Mouse (Mus musculus) CH12.LX (cell line): ENCODE measurements at regions not wholly inside any gene's neighbourhood (a gene's known extent, or its start where the extent isn't known, plus 50 kb on each side); places are given as distances from the start of the nearest gene placed in this dataset.

Experiments used
- DNase-seq: peaks from one replicate; pipeline ENCODE4 v3.0.0-alpha.2; 2013; ENCODE audit errors: extremely low read depth
- H3K27ac ChIP-seq: 2 replicates; pipeline ENCODE4 v1.5.1; 2012; ENCODE audit warnings: low read depth, mild to moderate bottlenecking, control low read depth, moderate library complexity; ENCODE audit not compliant: insufficient read depth
- H3K27me3 ChIP-seq: replicated peaks from 2 replicates; pipeline ENCODE3; 2012; ENCODE audit warnings: inconsistent platforms
- H3K36me3 ChIP-seq, 2 experiments: replicated peaks in 1 of 2; 2 replicates each; pipeline versions ENCODE3 to v1.6.1; 2012; ENCODE audit warnings: inconsistent platforms in 1 of 2, low read length in 1 of 2, mild to moderate bottlenecking in 1 of 2, mixed read lengths in 1 of 2, moderate library complexity in 1 of 2; ENCODE audit not compliant: control insufficient read depth in 1 of 2, insufficient read depth in 1 of 2
- H3K4me1 ChIP-seq, 2 experiments: 2 replicates each; pipeline ENCODE4 v1.6.1; 2012; ENCODE audit warnings: inconsistent platforms in 1 of 2, moderate library complexity in 1 of 2; ENCODE audit not compliant: insufficient read depth in 2 of 2, control insufficient read depth in 1 of 2
- H3K4me2 ChIP-seq: 2 replicates; pipeline ENCODE4 v1.6.1; 2012; ENCODE audit warnings: low read depth, mild to moderate bottlenecking, control low read depth; ENCODE audit not compliant: poor library complexity, insufficient read depth, severe bottlenecking
- H3K4me3 ChIP-seq, 3 experiments: fragments of 150-350 bp in 1 of 3; sonication (generic) in 1 of 3; replicated peaks in 1 of 3; 2 replicates each; pipeline versions ENCODE3 to v1.5.1; 2011 to 2012; ENCODE audit warnings: low read depth in 2 of 3, low read length in 2 of 3, mild to moderate bottlenecking in 2 of 3, moderate library complexity in 2 of 3, control low read depth in 1 of 3, improper control_type of control experiment in 1 of 3, inconsistent platforms in 1 of 3, mixed read lengths in 1 of 3; ENCODE audit not compliant: poor library complexity in 1 of 3
- H3K79me2 ChIP-seq: replicated peaks from 2 replicates; pipeline ENCODE4 v1.6.1; 2012; ENCODE audit warnings: mild to moderate bottlenecking, moderate library complexity; ENCODE audit not compliant: control insufficient read depth, poor library complexity, insufficient read depth, severe bottlenecking; ENCODE audit errors: extremely low read depth
- H3K9ac ChIP-seq: 2 replicates; pipeline ENCODE4 v1.6.1; 2012; ENCODE audit warnings: low read depth, mild to moderate bottlenecking, control low read depth, moderate library complexity; ENCODE audit not compliant: insufficient read depth
- H3K9me3 ChIP-seq: replicated peaks from 2 replicates; pipeline ENCODE3; 2012; ENCODE audit warnings: low read length, inconsistent platforms, mixed read lengths
- BHLHE40 ChIP-seq: IDR thresholded peaks from 2 replicates; pipeline ENCODE4 v1.6.1; 2011; ENCODE audit warnings: mild to moderate bottlenecking, low read depth, low read length, improper control_type of control experiment
- CHD1 ChIP-seq: IDR thresholded peaks from 2 replicates; pipeline ENCODE4 v1.6.1; 2012; ENCODE audit warnings: low read depth, low read length, improper control_type of control experiment, inconsistent platforms
- CTCF ChIP-seq, 2 experiments: IDR thresholded peaks in 1 of 2; conservative IDR thresholded peaks in 1 of 2; 2 replicates each; pipeline ENCODE4 v1.5.1; 2011 to 2012; ENCODE audit warnings: low read depth in 2 of 2, low read length in 2 of 2, improper control_type of control experiment in 1 of 2, inconsistent platforms in 1 of 2, mild to moderate bottlenecking in 1 of 2, moderate library complexity in 1 of 2
- ELF1 ChIP-seq: IDR thresholded peaks from 2 replicates; pipeline ENCODE4 v1.6.1; 2014; ENCODE audit warnings: low read depth, mild to moderate bottlenecking, inconsistent platforms, low read length, improper control_type of control experiment
- ETS1 ChIP-seq: conservative IDR thresholded peaks from 2 replicates; pipeline ENCODE4 v1.6.1; 2012; ENCODE audit warnings: low read depth, mild to moderate bottlenecking, inconsistent platforms, low read length, improper control_type of control experiment, moderate library complexity
- IRF4 ChIP-seq: IDR thresholded peaks from 2 replicates; pipeline ENCODE4 v1.6.1; 2014; ENCODE audit warnings: low read depth, mild to moderate bottlenecking, inconsistent platforms, low read length, improper control_type of control experiment
- JUN ChIP-seq: IDR thresholded peaks from 2 replicates; pipeline ENCODE4 v1.6.1; 2011; ENCODE audit warnings: low read depth, mild to moderate bottlenecking, low read length, improper control_type of control experiment, moderate library complexity; ENCODE audit not compliant: insufficient read depth
- JUND ChIP-seq: conservative IDR thresholded peaks from 2 replicates; pipeline ENCODE4 v1.6.1; 2011; ENCODE audit warnings: low read depth, low read length, improper control_type of control experiment
- KAT2A ChIP-seq: IDR thresholded peaks from 2 replicates; pipeline ENCODE4 v1.6.1; 2012; ENCODE audit warnings: low read length, improper control_type of control experiment, inconsistent platforms; ENCODE audit not compliant: insufficient replicate concordance
- MAZ ChIP-seq: IDR thresholded peaks from 2 replicates; pipeline ENCODE4 v1.6.1; 2012; ENCODE audit warnings: low read depth, mild to moderate bottlenecking, inconsistent platforms, low read length, improper control_type of control experiment, moderate library complexity
- MYC ChIP-seq: IDR thresholded peaks from 2 replicates; pipeline ENCODE4 v1.6.1; 2011; ENCODE audit warnings: low read depth, mild to moderate bottlenecking, improper control_type of control experiment, low read length
- NELFE ChIP-seq: IDR thresholded peaks from 2 replicates; pipeline ENCODE4 v1.6.1; 2011; ENCODE audit warnings: low read depth, low read length, improper control_type of control experiment
- NRF1 ChIP-seq: IDR thresholded peaks from 2 replicates; pipeline ENCODE4 v1.6.1; 2014; ENCODE audit warnings: low read depth, mild to moderate bottlenecking, inconsistent platforms, low read length, improper control_type of control experiment, moderate library complexity
- PAX5 ChIP-seq: IDR thresholded peaks from 2 replicates; pipeline ENCODE4 v1.6.1; 2012; ENCODE audit warnings: low read length, inconsistent platforms, mixed read lengths
- RAD21 ChIP-seq: IDR thresholded peaks from 2 replicates; pipeline ENCODE4 v1.6.1; 2011; ENCODE audit warnings: low read depth, mild to moderate bottlenecking, low read length, improper control_type of control experiment, moderate library complexity
- SIN3A ChIP-seq: IDR thresholded peaks from 2 replicates; pipeline ENCODE4 v1.6.1; 2012; ENCODE audit warnings: low read length, improper control_type of control experiment, inconsistent platforms
- SMC3 ChIP-seq: IDR thresholded peaks from 2 replicates; pipeline ENCODE4 v1.6.1; 2011; ENCODE audit warnings: low read depth, low read length, improper control_type of control experiment
- UBTF ChIP-seq: IDR thresholded peaks from 2 replicates; pipeline ENCODE4 v1.6.1; 2012; ENCODE audit warnings: low read depth, mild to moderate bottlenecking, inconsistent platforms, low read length, improper control_type of control experiment, moderate library complexity
- USF2 ChIP-seq: conservative IDR thresholded peaks from 2 replicates; pipeline ENCODE4 v1.6.1; 2011; ENCODE audit warnings: low read depth, low read length, improper control_type of control experiment
- ZC3H11A ChIP-seq: IDR thresholded peaks from 2 replicates; pipeline ENCODE4 v1.6.1; 2012; ENCODE audit warnings: low read depth, mild to moderate bottlenecking, inconsistent platforms, low read length, improper control_type of control experiment
- dilution Hi-C: fragments of 300-500 bp; cut with MboI; formaldehyde crosslinking; loops from 2 replicates; pipeline ENCODE4 v1.14.3; 2020; ENCODE audit warnings: low sequenced_read_pairs; ENCODE audit not compliant: extremely low pct_unique_long_range_greater_than_20kb, extremely low pct_ligation_motif_present
- in situ Hi-C: fragments of 300-500 bp; cut with MboI; formaldehyde crosslinking; loops from 3 replicates; pipeline ENCODE4 v1.14.3; 2019; ENCODE audit warnings: low sequenced_read_pairs, low pct_ligation_motif_present, low pct_unique_long_range_greater_than_20kb, mixed read lengths

GRCm38 (mm10) chr3:99791316-99791715 lies 93.9 kb upstream of the Spag17 start:
- dilution Hi-C loops = no loop called here

GRCm38 (mm10) chr3:99793622-99794021 lies 91.6 kb upstream of the Spag17 start:
- Histone ChIP-seq H3K9ac (no peak overlapping the region), H3K27me3 (no peaks in the 10 kb centered on the region), H3K4me3 (no peak overlapping the region), H3K36me3 (no peaks in the 10 kb centered on the region), H3K4me1 (no peaks in the 10 kb centered on the region)
- in situ Hi-C loops = no loop called here
- no peak for TF ChIP-seq JUN
- TF ChIP-seq BHLHE40 = no peak
- TF ChIP-seq IRF4 = no peak
- no peak for TF ChIP-seq MAZ
- TF ChIP-seq SIN3A = no peak
- TF ChIP-seq SMC3 = no peak
- TF ChIP-seq JUND = no peak
- no peak for TF ChIP-seq UBTF
- no peak for TF ChIP-seq NRF1
- TF ChIP-seq, all 38 proteins: peak for 0
- no peaks in the 10 kb centered on the region for H3K79me2 ChIP-seq
- dilution Hi-C loops = no loop called here
- no peak overlapping the region for H3K4me2 ChIP-seq
- H3K27ac ChIP-seq = no peak overlapping the region
- no peaks in the 10 kb centered on the region for H3K9me3 ChIP-seq
- DNase-seq = no peak

More at GRCm38 (mm10) chr3:99791316-99791715, 93.9 kb upstream of the Spag17 start:
- H3K79me2 ChIP-seq = no peaks in the 10 kb centered on the region
- no peaks in the 10 kb centered on the region for H3K36me3 ChIP-seq
- no peak for DNase-seq
- no peak overlapping the region for H3K4me3 ChIP-seq
- no peak overlapping the region for H3K9ac ChIP-seq
- no peaks in the 10 kb centered on the region for H3K9me3 ChIP-seq
- TF ChIP-seq KAT2A (no peak), ETS1 (no peak), NELFE (no peak), ZC3H11A (no peak), ELF1 (no peak), USF2 (no peak)
- no peak overlapping the region for H3K4me2 ChIP-seq
- no peaks in the 10 kb centered on the region for H3K27me3 ChIP-seq
- H3K27ac ChIP-seq = no peak overlapping the region
- no peaks in the 10 kb centered on the region for H3K4me1 ChIP-seq
- in situ Hi-C loops = no loop called here

GRCm38 (mm10) chr3:99795835-99796234 lies 89.4 kb upstream of the Spag17 start:
- no peaks in the 10 kb centered on the region for H3K36me3 ChIP-seq
- H3K79me2 ChIP-seq = no peaks in the 10 kb centered on the region
- H3K4me3 ChIP-seq = no peak overlapping the region
- H3K9me3 ChIP-seq = no peaks in the 10 kb centered on the region
- no peak overlapping the region for H3K4me2 ChIP-seq
- no peak overlapping the region for H3K9ac ChIP-seq
- DNase-seq = no peak
- no peak for TF ChIP-seq IRF4
- TF ChIP-seq MYC = no peak
- TF ChIP-seq PAX5 = no peak
- no peak for TF ChIP-seq ZC3H11A
- TF ChIP-seq ELF1 = no peak
- TF ChIP-seq CTCF (conservative IDR thresholded peaks at IDR 0.05 in 1 of 2, IDR thresholded peaks at IDR 0.05 in 1 of 2; ENCODE audit: low read depth in 2 of 2, low read length in 2 of 2) = no peak
- TF ChIP-seq KAT2A = no peak
- no peak for TF ChIP-seq CHD1
- no peak for TF ChIP-seq RAD21
- H3K4me1 ChIP-seq = no peaks in the 10 kb centered on the region
- dilution Hi-C loops (no loop called here), in situ Hi-C loops (no loop called here)
- no peak overlapping the region for H3K27ac ChIP-seq
- no peaks in the 10 kb centered on the region for H3K27me3 ChIP-seq
